Mouse (Mus musculus) liver (tissue): Measurements from ENCODE around the gene Klf11.
A peak's percentile ranks its signal among the peaks of the same experiment; 100 is the strongest.
"Not testable (repeated sequence)": the region's sequence is repeated elsewhere in the genome, so short reads cannot be mapped to it uniquely, and the experiment has no call there.

Experiments used
- DNase-seq: peaks from one replicate; pipeline ENCODE4 v3.0.0-alpha.2; 2020; ENCODE audit warnings: mixed read lengths

Gene Klf11

DNA sequence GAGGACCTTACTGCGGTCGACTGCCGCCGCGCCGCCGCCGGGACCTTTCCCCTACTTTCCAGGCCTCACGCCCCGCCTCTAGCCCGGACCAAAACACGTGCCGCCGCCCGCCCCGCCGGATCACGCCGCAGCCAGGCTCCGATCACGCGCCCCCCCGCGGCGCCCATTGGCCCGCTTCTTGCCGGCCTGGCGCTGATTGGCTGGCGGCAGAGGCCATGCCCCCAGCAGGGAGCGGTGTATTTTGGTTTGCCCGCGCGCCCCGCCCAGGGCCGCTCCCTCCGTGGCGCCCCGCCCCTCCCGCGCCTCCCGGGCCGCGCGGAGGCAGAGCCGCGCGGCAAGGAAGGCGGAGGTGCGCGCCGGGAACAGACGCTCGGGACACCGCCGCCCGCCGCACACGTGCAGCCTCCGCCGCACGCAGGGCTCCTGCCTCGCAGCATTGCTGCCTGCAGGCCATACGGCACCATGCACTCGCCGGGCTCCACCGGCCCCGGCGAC, at the start of gene Klf11:
Gene Klf11 (plus strand): TSS at position 212 of the 495 bp plus-strand sequence.
- peak; percentile 99 for DNase-seq

DNA sequence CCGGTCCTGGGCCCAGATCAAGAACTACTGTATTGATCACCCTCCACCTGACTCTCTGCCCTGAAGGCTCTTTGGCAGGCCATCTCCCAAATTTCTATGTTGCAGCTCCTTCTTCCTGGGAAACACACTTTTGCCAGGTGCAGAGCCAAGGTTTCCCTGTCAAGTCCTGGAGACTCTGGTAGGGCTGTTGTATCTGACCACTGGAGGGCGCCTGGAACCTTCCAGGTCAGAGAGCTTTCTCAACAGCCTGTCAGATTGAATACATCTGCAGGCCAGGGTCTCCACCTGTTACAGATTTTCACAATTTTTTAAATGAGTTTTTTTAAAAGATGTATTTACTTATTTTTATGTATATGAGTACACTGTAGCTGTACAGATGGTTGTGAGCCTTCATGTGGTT, 47.8 kb upstream of the Klf11 start:
- peak; percentile 81 for DNase-seq

DNA sequence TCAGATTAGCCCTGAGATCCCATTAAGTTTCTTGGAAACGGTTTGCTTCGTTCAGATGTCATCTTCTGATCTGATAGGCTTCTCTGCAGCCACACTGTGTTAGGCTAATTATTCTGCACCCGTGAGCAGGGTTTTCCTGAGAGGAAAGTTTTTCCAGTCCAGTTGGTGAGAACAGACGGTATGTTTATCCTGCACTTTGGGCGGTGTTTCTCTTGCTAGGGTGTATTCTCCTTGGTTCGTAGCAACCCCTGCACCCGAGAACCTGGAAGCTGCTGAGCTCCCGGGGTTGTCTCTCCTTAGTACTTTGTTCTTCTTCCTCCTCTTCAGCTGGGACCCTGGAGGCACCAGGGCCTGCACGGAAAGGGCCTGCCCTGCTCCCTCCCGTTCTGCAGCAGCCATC, 44.9 kb upstream of the Klf11 start:
- no peak for DNase-seq

DNA sequence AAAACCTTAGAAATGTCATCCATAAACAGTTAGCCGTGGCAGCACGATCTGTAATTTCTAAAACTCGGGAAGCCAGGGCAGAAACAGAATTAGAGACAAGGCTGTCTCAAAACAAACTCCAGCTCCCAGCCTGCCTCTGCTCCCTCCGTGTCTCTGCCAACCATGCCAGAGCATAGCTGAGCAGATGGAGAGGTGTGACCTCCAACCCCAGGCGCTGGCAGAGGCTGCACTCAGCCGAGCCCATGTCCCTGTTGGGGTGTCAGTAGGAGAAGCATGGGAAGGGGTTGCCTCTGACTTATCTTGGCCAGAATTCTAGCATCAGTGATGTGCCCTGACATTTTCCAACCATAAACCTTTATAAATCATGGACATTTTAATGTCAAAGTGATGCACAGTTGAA, 38.5 kb upstream of the Klf11 start:
- DNase-seq = no peak

DNA sequence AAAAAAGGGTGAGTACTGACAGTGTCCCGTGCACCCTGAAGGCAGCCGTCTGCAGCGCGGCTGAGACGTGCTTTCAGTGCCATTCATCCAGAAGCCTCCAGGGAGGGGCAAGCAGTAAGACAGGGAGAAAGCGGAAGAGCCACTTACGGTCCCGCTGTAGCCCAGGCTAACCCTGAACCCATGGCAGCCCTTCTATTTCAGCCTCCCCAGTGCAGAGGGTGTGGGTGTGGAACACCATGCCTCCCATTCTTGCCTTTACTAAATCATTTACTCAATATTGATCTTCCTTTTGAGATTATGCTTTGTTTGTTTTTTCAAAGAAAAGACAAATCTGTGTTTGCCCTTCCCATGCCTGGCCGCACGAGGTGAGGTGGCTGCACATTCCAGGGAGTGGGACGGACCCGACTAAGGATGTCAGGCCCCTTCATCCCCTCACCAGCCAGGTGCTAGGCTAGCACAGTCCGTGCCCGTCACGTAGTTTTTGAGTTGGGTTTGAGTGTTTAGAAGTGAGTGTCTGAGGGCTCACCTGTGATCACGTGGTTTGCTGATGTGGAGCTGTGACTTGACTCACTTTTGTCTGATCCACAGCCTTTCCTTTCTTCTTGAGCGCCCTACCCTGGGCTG, 36.5 kb upstream of the Klf11 start:
- DNase-seq = no peak

DNA sequence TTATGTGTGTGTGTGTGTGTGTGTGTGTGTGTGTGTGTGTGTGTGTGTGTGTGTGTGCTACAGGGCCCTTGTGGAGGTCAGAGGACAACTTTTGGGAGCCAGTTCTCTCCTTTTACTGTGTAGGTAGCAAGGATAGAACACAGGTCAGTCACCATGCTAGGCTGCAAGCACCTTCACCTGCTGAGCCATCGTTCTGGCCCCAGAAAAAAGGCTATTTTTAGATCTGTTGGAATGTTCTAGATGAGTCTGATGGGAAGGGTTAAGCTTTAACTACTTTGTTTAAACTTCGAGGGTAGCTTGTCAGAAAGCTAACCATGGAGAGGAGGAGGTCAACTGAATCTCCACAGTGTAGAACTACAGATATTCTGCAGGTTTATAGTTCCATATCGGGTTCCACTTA, 35.9 kb upstream of the Klf11 start:
- DNase-seq = no peak

DNA sequence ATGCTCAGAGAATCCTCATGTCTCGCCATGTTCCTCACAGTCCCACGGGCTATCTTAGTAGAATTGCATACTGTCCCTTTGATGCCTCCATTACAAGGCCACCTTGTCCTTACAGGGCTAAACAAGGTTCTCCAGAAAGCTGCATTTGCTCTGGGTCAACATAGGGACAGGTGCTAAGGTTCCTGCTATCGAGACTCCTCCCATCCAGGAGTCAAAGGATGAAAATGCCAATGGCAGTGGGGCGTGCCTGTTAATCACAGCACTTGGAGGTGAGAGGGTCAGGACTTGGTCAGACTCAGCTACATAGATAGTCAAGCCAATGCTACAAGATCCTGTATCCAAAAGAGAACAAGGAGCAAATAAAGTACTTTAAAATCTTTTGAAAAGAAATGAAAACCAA, 31.6 kb upstream of the Klf11 start:
- DNase-seq = no peak

DNA sequence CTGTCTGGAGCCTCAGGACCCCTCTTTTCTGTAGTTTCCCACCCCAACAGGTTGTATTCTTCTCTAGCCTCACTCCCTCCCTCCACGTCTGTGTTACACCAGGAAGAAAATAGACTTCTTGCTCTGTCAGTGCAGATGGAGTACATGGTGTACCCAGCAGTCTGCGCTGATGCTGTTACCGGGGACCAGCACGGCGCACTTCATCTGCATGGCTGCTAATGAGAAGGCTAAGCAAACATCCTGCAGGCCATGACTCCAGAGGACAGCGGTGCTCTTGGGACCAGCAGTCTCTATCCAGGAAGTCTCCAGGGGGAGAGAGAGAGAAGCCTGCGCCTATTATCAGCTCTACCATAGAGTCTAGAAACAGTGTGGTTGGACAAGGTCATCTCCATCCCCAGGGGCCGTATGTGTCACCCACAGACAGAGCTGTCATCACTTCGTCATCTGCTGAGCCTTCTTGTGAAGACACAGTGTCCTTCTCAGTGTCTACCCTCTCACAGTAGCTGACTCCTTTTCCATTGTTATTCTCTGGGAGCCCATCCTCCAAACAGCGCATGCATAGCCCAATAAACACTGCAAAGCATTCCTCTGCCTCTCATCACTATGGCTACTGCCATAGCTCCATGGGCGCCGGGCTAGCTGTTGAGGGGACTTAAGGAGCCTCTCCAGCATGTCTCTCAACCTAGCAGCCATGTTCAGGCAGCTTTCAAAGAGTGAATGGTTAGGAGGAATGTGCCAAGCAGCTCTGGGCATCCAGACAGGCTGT, 27.4 kb upstream of the Klf11 start:
- no peak for DNase-seq

DNA sequence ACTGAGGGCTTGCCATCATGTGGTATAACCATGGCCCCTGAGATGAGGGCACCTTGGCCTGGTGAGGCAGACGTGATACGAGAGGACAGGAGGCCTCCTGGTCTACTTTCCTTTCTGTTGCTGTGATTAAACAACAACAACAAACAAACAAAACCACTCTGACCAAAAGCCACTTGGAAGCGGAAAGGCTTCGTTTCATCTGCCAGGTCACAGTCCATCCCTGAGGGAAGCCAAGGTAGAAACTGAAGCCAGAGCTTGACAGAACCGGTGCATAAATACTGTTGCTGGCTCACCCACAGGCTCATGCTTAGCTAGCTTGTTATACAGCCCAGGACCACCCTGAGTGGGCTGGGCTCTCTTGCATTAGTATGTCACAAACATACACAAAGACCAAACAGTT, 24.7 kb upstream of the Klf11 start:
- DNase-seq = no peak

DNA sequence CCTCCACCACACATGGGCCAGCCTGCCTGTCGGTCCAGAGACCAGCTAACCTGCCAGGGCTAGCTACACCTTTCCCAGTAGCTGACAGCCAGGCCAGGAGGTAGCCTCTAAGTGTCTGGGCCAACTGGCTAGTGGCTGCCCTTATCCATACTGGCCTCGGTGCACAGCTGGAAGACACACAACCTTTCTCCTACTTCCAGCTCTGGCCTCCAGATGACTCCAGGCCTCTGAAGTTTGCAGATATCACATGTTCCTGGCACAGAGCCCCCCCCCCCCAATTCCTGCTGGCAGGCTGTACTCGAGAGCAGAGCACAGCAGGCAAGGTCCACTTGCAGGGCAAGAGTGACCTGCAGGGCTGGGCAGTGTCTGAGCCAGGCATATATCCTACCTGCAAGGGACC, 23.9 kb upstream of the Klf11 start:
- DNase-seq = no peak

DNA sequence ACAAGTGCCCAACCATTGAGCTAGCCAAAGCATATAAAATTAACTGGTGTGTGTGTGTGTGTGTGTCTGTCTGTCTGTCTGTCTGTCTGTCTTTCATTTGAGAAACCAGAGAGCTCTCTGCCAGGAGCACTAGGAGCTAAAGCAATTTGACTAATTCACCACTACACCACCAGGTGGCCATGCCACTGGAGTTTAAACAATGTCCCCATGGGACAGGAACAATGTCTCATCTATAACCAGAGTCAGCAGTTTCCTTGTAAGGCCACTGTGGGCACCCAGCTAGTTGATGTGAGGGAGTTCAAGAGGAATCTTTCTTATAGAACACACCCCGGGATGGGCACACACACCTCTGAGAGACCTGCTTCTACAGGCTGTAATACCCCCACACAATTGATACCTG, 20.9 kb upstream of the Klf11 start:
- peak; percentile 56 for DNase-seq

DNA sequence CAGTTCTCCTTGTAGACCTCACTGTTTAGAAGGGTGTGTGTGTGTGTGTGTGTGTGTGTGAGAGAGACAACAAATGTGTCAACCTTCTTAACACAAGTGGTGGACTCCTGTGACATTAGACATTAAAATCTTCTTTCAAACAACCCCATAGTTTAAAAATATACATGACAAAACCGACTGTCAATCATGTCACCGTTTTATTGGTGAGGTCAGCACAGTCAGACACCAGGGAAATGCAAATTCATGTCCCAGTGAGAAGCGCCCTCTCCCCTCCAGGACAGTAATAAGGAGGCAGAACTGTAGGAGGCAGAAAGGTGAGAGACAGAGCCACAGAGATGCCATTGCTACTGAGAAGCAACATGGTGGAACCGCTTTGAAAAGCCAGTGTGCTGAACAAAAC, 18.7 kb upstream of the Klf11 start:
- DNase-seq = no peak

DNA sequence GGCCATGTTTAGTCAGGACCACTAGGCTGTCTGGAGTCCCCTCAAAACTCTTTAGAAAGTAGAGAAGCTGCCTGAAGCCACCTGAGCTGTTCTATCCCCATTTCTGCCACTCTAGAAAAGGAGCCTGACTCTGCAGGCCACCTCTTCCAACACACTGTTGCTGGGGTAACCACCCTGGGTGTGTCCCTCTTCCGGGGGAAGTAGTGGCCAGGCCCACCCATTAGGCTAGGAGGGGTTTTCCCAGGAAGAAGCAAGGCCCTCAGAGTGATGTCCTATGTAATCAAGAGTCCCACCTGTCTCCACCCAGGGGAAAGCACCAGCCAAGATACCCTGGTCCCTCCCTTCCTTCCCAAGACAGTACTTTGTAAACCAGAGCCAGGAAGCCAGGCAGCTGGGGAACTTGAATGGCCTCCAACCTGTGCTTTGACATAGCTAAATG, 17.3 kb upstream of the Klf11 start:
- peak; percentile 72 for DNase-seq

DNA sequence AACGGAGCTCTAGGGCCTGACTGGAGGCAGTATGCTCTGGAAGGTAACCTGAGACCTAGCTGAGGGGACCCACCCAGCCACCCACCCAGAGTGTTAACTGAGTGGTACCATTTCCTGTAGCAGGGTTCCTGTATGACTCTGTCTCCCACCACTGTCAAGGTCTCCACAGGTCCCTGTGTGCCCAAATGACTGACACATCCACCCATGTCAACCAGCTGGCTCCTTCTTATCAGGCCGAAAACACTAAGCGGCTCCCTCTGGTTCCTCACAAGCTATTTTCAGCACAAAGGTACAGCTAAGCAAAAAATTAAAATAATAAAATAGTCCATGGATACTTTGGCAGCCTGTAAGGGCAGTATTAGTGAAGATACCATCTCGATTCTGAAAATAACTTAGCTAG, 16.9 kb upstream of the Klf11 start:
- peak; percentile 52 for DNase-seq

DNA sequence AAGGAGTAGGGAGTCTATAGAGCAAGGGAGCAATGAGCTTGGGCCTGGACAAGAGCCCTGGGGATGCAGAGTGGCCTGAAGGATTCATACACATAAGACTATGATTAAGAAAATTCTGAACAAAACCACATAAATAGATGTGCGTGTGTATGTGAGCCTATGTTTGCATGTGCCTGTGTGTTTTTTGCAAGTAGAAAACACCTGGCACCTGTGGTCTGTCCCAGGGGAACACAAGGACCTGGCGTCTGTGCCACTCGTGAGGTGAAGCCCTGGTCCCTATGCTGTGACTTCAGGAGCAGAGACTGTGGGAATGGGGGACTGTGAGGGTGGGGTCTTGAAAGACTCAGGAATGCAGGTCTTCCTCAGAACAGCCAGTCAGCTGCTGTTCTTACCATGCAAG, 16.4 kb upstream of the Klf11 start:
- DNase-seq = no peak

DNA sequence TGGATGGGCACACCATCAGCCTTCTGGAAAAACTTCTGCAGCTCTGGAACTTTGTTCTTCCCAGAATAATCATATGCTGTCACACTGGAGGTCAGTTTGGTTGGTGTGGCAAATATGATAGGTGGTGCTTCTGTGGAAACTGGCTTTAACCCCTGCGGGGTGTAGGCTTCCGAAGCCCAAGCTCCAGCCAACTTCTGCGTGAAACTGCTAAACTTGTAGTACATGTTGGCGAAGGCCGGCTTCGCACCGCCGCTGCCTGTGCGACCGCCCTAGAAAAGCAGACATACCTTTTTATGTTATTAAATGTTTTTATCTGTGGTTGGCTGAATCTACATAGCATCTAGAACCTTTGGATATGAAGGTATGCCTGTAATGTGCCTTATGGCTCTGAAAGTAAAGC, 12.3 kb upstream of the Klf11 start:
- not testable (repeated sequence) for DNase-seq

DNA sequence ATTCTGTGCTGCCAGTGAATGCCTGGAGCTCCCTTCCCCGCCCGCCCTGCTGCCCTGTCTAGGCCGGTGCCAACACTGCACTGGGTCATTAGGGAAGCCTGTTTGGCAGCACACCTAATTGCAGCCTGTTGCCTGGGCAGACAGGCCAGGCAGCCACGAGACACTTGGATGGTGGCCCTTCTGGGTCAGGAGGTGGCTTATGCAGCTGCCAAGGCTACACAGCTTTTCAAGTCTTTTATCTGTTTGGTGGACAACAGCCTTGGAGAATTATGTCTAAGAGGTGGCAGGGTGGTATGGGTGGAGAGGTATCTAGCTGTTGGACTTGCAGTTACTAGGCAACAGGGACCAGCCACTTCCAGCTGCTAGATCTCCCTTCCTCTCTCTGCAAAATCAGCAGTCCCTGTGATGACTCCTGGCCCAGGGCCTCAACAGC, 8.7 kb upstream of the Klf11 start:
- no peak for DNase-seq

DNA sequence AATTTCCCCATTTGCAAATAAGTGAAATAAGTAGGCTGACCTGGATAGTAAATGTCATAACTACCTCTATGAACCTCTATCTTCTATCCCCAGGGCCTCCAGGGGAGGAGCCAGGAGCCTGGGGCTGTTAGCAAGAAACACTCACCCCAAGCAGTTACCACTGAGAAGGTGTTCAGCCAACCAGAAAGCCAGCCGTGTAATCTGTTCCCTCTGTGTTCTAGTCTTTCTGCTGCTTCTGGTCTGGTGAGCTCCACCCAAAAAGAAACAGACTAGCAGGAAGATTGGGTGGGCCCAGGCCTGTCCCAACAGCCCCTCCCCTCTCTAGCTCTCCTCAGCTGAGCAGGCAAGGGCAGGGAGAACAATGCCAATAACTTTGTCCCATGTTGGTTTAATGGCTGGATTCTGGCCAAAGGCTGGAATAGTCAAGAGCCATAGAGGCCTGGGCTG, 6.9 kb upstream of the Klf11 start:
- peak; percentile 85 for DNase-seq

DNA sequence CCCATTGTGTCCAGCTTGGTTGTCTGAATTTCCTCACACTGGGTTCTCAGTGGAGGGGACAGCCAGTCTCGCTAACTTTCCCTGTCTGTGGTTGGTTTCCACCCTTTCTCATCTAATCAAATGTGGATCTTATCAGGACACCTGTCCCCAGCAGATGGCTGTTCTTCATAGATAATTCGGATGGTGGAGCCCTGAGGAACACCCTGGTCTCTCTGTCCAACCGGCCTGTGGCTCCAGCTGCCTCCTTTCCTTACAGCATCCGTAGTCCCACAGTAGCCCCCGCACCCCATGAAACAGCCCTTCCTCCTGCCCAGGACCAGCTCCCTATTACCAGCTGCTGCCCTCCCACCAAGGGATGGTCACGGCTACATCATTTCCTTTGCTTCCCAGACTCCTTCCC, 5.2 kb upstream of the Klf11 start:
- DNase-seq = peak; percentile 81

DNA sequence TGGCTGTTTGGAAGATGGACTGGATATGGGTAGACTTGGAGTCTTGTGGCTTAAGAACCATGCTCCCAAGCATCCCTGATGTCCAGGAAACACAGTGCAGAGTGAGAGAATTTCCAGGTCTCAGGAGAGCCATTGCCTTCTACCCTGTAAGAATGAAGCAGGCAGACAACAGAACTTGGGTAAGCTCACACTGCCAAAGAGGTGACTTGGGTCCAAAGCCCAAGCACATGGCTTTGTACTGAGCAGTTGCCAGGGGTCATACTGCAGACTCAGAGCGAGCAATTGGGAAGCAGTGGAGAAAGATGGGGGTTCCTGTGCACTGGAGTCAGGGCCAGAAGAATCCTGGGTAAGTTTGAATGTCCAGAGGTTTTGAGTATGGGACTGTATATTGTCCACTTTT, 3.0 kb upstream of the Klf11 start:
- DNase-seq = no peak

DNA sequence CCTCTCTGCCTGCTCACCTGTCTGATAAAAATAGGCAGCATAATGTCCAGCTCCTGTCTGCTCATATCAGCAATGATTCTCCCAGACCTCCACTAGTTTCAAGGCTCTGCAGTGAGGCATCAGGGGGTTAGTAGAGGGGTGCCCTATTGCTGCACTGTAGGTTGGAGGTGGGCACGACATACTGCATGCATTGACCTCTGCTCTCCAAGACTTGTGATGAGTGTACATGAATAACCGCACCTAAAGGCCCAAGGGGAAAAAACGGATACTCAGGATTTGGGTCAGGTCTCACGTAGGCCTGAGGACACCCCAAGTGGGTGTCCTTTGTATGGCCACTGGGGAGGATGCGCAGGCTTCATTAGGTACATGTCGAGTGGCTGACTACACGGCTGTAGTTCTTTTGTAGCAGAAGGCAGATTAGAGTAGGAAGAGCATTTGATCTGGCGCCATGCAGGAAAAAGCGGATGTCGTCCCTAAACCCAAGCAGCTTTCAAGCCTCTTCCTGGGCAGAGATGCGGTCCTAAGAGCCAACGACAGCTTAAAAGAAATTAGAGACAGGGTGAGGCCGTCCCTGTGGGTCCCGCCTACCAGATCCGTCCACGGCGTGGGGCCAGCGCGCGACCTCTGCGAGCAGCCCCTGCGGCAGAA, 535 bp upstream of the Klf11 start:
- DNase-seq = no peak

DNA sequence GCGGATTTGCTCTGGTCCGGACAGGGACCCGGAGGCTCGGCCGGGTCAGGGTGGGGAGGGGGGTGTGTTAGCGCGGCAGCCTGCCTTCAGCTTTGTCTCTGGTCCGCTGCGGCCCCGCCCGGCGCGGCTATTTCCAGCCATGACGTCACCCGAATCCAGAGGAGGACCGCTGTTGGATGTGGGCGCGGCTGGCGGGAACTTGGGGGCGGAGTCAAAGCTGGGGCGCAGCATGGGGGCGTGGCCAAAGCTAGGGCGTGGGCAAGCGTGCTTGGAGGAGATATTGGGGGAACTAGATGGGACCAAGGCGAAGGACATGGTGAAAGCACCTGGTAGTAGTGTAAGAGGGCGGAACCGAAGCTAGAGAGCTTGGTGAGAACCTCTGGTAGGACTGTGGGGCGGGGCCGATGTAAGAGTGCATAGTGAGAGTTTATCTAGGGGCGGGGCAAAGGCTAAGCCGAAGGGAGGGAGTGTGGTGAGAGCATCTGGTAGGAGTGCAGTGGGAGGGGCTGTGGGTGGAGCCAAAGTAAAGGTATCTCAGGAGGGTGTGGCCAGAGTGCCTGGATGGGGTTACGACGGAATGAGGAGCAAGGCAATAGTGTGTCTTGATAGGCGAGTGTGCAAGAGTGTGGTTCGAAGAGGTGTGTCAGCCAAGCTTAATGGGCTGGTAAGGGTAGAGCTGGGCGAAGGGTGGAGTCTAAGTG, 718 bp downstream of the Klf11 start:
- peak; percentile 99 for DNase-seq
